Mouse (Mus musculus): ENCODE measurements around the gene 4930544D05Rik.

Gene 4930544D05Rik

DNA sequence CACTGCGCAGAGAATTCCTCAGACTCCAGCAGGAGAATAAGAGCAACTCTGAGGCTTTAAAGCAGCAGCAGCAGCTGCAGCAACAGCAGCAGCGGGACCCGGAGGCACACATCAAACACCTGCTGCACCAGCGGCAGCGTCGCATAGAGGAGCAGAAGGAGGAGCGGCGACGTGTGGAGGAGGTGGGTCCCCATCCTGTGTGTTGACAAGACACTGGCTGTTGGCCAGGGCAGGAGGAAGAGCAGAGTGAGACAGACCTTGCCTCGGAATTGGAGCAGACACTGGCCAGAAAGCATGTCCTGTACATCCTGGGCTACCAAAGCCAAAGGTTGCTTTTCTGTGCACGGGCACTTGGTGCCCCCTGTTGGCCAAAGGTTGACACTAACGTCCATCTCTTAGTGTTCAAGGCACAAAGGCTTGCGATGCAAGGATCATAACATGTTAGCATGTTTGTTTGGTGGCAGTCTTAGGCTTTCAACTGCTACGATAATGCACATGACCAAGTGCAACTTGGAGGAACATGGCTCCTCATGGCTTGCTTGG lies 10.6 kb upstream of the 4930544D05Rik start:
- DNase-seq = peak; percentile 91

DNA sequence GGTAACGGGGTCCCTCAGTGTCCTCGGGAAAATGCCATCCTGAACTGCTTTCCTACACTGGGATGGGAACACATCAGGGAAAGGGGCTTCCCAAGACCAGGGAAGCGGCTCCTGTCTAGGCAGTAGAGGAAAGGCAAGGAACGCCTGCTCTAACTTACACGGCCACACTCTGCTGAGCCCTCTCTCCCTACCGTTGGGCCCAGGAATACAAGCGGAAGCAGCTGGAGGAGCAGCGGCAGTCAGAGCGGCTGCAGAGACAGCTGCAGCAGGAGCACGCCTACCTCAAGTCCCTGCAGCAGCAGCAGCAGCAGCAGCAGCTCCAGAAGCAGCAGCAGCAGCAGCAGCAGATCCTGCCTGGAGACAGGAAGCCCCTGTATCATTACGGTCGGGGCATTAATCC lies 8.9 kb upstream of the 4930544D05Rik start:
- DNase-seq = no peak

DNA sequence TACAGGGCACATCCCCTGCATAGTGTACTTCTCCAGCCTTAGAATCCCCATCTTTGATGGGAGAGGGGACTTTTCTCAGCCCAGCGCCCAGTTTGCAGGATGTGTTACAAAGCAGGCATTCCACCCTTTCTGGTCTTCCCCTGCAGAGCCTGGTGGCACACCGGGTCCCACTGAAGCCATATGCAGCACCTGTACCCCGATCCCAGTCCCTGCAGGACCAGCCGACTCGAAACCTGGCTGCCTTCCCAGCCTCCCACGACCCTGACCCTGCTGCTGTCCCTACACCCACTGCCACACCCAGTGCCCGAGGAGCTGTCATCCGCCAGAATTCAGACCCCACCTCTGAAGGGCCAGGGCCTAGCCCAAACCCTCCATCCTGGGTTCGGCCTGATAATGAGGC lies 8.0 kb upstream of the 4930544D05Rik start:
- DNase-seq = no peak

DNA sequence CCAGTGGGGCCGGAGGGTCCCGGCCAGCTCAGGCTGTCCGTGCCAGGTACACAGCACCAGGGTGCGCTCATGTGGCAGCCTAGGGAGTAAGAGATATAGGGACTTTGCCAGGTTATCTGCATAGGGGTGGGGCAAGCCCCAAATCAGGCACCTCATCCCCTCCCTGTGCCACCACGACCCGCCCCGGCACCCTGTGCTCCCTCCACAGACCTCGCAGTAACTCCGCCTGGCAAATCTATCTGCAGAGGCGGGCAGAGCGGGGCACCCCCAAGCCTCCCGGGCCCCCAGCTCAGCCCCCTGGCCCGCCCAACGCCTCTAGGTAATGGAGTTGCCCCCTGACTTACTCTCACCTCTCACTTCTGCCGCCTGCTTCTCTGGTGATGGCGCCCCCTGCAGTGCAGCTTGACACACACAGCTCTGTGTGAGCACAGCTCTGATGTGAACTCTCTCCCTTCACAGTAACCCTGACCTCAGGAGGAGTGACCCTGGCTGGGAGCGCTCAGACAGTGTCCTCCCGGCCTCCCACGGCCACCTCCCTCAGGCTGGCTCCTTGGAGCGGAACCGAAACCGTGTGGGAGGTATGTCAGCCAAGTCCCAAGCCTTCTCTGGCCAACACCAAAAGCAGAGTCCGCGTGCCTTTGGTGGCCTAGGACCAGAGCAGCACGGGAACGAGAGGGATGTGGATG lies 7.1 kb upstream of the 4930544D05Rik start:
- peak; percentile 47 for DNase-seq

DNA sequence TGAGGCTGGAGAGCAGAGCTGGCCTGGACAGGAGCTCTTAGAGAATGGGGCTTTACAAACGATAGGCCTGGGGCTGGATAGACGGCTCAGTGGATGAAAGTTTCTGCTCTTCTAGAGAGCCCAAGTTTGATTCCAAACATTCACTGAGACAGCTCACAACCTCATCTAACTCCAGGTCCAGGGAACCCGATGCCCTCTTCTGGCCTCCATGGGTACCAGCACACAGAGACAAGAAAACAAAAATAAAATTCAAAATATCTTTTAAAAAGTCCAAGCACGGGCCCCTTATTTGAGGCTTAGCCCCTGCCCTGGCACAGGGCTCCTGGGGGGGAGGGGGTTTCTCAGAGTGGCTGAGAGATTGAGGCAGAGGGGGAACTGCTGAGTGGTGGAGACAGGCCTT lies 4.9 kb upstream of the 4930544D05Rik start:
- DNase-seq = no peak

DNA sequence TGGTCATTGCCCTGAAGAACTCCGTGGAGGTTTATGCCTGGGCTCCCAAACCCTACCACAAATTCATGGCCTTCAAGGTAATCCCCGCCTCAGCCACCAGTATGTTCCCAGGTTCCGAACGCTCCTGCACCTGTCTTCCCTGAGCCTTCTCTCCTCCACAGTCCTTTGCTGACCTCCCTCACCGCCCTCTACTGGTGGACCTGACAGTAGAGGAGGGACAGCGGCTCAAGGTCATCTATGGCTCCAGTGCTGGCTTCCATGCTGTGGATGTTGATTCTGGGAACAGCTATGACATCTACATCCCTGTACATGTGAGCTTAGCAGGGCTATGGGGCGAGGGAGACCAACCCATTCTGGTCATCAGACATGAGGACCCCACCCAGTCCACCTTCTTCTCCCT lies 3.1 kb upstream of the 4930544D05Rik start:
- DNase-seq = no peak

DNA sequence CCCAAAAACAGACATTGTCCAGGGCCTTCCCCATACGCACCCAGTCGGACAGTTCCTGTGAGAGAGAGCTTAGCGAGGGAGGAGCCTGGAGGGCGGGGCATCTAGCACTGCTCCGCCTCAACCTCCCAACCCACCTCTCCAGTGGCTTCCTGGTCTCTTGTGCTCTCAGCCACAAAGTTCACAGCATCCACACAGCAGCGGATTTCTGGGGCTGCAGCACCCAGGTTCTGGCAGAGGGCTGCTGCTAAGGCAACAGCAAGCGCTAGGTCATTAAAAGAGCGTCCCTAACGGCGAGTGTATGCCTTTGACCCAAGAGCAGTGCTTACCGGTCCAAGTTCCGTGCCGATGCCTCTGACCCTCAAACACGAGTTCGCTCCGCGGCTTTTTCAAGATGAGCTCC lies 574 bp upstream of the 4930544D05Rik start:
- peak; percentile 89 for DNase-seq

DNA sequence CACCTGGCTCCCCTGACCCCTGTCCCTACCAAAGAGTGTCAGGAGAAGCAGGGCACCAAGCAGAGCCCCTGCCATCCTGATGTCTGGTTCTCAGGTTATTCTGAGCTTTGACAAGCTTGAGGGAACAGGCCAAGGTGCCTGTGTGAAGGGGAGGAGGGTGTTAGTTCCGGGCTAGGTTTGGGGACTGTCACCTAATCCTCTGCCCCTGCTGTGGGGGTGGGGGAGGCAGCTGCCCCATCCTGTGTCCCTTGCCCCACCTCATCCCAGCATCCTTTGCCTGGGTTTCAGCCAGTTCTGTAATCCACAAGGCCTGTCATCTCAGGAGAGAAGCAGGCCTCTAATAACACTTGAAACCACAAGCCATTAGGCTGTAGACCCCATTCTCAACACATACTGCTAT lies 3.5 kb downstream of the 4930544D05Rik start, which contains the start of gene Chrne:
Gene Chrne (minus strand): TSS at position 116 of the 400 bp plus-strand sequence.
- no peak for DNase-seq

DNA sequence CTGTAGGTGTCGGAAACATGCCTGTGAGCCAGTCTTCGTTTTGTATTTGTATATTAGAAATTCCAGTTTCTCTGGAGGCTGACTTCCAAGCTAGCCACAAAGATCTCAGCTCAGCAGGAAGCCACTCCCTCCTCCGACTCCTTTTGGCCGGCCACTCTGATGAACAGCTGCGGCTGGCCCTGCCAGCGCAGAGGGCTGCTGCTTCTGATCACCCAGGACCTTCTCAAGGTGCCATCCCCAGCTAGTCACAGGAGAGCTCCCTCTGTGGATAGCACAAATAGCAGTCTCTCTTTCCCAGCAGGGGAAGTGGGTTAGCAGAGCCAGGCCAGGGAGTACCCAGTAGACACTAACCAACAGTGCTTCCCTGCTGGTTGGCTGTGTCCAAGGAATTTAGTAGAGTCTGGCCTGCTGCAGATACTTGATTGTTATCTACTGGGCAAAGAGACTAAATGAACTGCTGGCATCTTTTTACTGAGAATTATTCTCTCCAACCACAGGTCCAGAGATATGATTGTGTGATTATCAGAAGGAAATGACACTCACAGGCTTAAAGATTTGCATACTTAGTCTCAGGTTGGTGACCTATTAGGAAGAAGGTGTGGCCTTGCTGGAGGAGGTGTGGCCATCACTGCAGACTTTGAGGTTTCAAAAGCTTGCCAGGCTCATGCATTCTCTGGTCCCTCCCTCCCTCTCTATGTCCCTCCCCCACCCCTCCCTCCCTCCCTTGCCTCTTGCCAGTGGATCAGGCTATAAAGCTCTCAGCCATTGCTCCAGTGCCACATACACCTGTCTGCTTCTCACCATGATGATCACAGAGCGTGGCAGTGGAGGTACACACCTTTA lies 6.5 kb downstream of the 4930544D05Rik start:
- DNase-seq = peak; percentile 35

DNA sequence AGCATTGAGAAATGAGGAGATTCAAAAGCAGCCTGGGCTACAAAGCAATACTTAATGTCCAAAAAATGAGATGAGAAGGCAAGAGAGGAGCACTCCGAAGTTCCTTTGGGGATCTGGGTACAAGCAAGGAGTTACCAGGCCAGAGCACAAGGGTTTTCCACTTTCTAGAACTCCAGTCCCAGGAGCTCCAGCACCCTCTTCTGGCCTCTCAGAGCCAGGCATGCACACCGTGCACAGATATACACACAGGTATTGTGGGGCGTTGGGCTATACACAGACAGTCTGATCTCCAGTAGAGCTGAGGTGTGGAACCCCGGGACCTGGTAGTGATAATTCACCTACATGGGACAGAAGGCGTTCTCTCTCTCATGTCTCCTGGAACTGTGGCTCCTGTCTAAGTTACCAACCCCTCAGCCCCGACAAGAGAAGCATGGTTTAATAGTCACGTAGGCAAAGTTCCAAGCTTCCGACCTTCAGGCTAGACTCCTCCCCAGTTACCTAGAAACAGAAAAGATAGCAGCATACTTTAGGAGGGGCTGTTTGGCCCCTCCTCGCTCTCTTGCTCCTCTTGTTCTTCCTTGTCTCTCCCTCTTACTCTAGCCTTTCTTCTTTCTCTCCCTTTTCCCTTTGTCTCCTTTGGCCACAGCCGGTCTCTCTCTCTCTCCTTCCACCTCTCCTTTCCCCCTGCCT lies 7.5 kb downstream of the 4930544D05Rik start:
- DNase-seq = no peak

DNA sequence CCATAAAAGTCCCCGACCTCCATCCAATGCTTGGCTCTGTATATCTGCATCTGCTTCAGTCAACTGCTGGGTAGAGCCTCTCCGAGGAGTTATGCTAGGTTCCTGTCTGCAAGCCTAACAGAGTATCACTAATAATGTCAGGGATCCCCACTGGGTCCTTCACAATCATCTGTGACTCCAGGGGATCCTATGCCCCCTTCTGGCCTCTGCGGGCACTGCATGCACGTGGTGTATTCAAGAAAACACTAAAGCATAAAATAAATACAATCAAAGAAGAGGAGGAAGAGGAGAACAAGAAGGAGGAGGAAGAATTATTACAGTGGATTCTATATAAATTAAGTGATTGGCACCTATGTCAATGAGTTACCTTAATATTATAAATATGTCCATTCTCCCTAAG lies 9.8 kb downstream of the 4930544D05Rik start:
- peak; percentile 72 for DNase-seq

DNA sequence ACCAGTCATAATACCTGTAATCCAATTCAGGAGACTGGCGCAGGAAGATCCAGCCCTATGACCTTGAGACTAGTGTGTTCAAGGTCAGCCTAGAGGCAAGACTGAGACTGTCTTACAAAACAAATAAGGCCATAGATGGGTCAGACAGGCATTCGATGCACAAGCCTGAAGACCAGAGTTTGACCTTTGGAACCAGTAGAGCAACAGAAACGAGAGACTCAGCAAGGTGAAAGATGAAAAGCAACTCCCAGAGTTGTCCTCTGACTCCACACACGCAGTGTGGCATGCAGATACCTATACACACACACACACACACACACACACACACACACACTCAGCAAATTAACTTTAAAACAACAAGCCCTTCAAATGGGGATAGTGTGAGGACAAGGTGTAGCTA lies 11.2 kb downstream of the 4930544D05Rik start:
- no peak for DNase-seq

DNA sequence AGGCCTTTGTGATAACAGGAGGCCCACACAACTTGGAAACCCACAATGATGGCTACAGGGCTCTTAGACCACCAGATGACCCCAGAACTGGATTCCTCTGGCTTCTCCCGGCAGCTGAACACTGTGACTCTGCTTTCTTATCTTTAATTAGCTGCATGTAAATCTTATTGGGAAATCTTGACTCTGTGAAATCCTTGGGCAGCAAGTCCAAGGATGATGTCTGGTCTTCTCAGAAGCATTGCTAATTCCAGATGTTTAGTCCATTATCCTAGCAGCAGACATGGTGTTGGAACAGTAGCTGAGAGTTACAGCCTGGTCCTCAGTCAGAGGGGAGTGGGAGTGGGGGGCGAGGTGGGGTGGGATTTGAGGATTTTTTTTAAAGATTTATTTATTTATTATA lies 12.8 kb downstream of the 4930544D05Rik start:
- no peak for DNase-seq

DNA sequence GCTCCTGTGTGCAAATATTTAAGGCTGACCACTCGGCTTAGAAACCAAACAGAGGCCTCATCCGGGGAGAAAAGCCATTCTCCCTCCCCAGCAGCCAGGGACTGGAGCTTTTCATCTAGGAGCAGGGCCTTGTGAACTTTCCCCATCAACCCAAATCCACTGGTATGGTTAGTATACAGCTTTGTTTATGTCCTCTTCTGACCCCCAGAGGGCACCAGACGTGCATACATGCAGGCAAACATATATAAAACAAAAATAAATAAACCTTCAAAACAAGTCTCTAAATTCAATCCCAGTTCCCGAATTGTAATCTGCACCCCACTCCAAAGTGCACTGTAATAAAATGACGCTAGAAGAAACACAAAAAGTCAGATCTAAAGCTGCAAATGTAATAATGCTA lies 13.9 kb downstream of the 4930544D05Rik start:
- peak; percentile 51 for DNase-seq

DNA sequence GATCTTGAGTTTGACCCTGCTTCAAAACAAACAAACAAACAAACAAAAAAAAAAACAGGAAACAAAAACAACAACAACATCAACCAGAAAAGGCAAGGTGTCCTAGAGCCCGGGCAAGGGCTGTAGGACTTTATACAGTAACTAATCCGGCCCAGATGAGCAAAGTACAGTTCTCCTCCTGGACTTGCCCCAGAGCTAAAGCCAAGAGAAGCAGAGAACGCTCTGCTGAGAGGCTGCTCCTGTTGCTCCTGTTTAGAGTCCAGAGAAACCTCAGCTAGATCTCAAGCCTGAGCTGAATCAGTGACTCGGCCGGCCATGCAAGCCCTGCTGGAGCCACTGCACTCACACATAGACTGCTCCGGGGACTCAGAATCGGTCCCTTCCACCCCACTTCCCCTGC lies 14.5 kb downstream of the 4930544D05Rik start:
- DNase-seq = no peak

DNA sequence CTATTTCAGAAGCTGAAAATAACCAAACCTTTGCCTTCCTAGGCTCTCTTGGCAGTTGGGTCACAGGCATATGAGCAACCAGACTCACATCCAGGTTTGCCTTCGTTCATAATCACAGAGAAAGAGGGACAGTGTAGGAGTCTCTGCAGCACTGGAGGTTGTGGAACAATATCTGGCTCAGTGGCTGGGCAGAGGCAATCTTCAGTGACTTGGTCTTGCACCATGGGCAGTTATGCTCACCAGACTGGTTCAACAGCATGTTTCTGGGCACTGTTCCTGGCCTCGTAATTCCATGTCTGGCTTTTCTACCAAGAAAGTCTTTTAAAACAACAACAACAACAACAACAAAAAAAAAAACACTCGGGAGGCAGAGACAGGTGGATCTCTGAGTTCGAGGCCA lies 20.0 kb downstream of the 4930544D05Rik start:
- no peak for DNase-seq

DNA sequence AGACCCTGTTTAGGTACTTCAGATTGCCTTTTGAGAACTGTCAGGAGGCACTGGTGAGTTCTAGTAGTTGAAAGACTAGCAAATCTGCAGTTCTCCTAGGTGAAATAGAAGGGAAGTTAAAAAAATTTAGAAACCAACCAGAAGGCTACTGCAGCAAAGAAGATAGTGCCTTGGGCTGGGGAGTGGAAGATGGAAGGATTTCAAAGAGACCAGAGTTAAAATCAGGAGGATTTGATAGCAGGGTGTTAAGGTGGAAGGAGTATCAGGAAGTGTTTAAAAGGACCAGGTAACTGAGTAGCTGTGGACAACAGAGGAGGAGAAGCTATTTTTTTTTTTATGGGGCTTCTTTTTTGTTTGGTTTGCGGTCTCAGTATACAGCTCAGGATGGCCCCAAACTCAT lies 22.1 kb downstream of the 4930544D05Rik start:
- DNase-seq = no peak

DNA sequence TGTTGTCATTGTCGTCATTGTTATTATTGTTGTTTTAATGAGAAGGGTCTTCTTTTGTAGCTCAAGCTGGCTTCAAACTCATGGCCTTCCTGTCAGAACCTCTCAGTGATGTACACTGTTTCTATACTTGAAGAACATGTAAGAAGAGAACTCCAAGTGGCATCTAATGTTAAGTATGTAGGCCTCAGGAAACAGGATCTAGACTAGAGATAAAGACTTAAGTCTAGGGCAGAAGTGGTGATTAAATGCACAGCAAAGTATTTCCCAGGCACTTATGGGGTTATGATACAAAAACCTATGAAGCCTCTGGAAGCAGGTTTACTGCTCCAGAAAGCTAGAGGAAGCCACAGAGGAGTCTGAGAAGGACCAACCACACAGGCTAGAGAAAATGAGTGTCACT lies 22.6 kb downstream of the 4930544D05Rik start:
- no peak for DNase-seq

DNA sequence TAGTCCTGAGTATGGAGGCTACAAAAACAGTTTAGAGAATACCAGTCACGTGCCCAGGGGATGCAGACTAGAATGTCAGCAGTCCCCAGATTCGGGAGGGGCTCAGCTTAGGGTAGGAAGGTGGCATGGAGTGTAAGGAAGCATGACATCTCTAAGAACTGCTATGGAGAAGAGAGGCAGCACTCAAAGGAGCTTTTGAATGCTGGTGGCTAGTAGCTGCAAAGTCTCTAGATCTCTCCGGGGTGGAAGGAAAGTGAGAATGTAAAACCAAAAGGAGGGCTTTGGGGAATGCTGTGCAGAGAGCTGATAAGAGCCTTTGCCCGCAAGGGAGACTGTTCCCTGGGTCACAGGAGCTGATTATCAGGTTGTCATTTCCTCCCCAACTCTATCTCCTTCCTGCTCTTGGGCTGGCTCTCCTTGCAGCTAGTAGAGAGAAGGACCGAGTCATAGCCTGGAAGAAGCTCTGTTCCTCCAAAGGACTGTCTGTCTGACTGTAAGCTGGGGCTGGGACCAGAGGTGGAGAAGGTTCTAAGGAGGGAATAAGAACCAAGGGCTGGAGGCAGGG lies 23.1 kb downstream of the 4930544D05Rik start, which contains the start of gene Gp1ba:
Gene Gp1ba (plus strand): TSS at position 409 of the 565 bp plus-strand sequence.
- DNase-seq = no peak

DNA sequence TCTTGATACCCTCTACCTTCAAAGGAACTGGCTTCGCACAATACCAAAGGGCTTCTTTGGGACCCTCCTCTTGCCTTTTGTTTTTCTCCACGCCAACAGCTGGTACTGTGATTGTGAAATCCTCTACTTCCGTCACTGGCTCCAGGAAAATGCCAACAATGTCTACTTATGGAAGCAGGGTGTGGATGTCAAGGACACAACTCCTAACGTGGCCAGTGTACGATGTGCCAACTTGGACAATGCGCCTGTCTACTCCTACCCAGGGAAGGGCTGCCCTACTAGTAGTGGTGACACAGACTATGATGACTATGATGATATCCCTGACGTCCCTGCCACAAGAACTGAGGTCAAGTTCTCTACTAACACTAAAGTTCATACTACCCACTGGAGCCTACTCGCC lies 24.3 kb downstream of the 4930544D05Rik start:
- peak; percentile 46 for DNase-seq

DNA sequence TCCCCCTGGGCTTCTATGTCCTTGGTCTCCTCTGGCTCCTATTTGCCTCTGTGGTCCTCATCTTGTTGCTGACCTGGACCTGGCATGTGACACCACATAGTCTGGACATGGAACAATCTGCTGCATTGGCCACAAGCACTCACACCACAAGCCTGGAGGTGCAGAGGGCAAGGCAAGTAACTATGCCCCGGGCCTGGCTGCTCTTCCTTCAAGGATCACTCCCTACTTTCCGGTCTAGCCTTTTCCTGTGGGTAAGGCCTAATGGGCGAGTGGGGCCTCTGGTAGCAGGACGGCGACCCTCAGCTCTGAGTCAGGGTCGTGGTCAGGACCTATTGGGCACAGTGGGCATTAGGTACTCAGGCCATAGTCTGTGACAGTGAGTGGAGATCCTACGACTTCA lies 25.6 kb downstream of the 4930544D05Rik start:
- no peak for DNase-seq

DNA sequence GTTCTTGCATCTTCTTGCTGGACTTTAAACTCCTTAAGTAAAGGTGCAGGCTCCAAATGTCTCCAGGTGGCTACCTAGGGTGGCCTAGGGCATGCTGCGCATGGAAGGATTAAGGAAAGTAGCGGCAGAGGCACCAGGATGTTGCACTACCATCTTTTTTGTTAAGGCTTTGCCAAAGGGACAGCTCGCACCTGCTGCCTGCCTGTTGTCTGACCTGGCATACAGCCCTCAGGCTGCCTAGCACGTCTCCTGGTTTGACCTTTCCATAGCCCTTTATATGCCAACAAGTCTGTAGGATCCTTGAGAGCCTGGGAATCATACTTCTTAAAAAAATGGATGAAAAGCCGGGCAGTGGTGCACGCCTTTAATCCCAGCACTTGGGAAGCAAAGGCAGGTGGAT lies 27.4 kb downstream of the 4930544D05Rik start:
- no peak for DNase-seq

DNA sequence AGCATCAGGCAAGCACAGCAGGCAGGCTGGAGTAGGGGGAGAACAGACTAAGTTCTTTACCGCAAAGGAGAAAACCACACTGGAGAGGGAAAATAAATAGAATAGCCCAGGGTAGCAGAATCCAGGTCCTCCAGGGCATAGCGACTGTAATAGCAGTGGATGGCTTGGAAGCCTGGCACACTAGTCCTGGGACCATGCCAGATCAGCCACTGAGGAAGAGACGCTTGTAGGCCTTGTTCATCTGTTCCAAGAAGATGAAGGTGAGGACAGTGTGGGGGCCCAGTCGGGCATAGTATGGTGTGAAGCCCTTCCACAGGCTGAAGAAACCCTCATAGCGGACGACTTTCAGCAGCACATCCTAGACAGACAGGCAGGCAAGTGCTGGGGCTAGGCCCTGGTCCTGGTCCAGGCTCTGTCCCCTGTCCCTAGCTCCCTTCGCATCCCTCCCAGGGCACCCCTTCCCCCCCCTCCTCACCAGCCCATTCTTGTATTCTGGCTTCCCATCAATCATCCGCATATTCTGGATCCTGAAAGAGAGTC lies 29.0 kb downstream of the 4930544D05Rik start:
- DNase-seq = no peak
